Mouse (Mus musculus): ENCODE measurements around the gene Scn8a. TPM values are rescaled to one million over a fixed set of nuclear protein-coding genes. Genes with fewer than 3 reads are reported as not detected.

Gene Scn8a
- polyA plus RNA-seq, 1 experiment from 2014 or later, result 8.2 TPM

- Histone ChIP-seq H3K4me3 (no peak overlapping the region), H3K27me3 (no peaks in the 10 kb centered on the region), H3K9ac (no peak overlapping the region), H3K4me2 (no peak overlapping the region), H3K4me1 (peaks cover 13% of the 10 kb centered on the region), H3K27ac (no peak overlapping the region), H3K36me3 (no peaks in the 10 kb centered on the region), H3K9me3 (no peaks in the 10 kb centered on the region)
- WGBS, result 93% methylated on average over 11 of the region's 11 CpGs
- no peak for ATAC-seq (ENCODE audit: insufficient number of reproducible peaks, insufficient read depth, low FRiP score, low TSS enrichment, low read depth)
Observed at GRCm38 (mm10) chr15:100922210-100922609, 52.6 kb downstream of the Scn8a start.

GRCm38 (mm10) chr15:100923476-100923875, 53.8 kb downstream of the Scn8a start:
- H3K36me3 ChIP-seq, result no peaks in the 10 kb centered on the region
- WGBS, result 24% methylated on average over 19 of the region's 19 CpGs
- ATAC-seq (ENCODE audit: insufficient number of reproducible peaks, insufficient read depth, low FRiP score, low TSS enrichment, low read depth), result no peak

GRCm38 (mm10) chr15:100924941-100925340, 55.3 kb downstream of the Scn8a start:
- H3K36me3 ChIP-seq, result no peaks in the 10 kb centered on the region
- H3K27me3 ChIP-seq, result no peaks in the 10 kb centered on the region
- WGBS, result 58% methylated on average over 10 of the region's 10 CpGs
- no peak overlapping the region for H3K9ac ChIP-seq
- peaks cover 13% of the 10 kb centered on the region for H3K4me1 ChIP-seq
- peak; percentile 37; the same call in 1 of the 2 replicates for ATAC-seq (ENCODE audit: insufficient number of reproducible peaks, insufficient read depth, low FRiP score, low TSS enrichment, low read depth)
- no peaks in the 10 kb centered on the region for H3K9me3 ChIP-seq
- H3K27ac ChIP-seq, result no peak overlapping the region
- H3K4me3 ChIP-seq, result no peak overlapping the region
- no peak overlapping the region for H3K4me2 ChIP-seq

More at GRCm38 (mm10) chr15:100923476-100923875, 53.8 kb downstream of the Scn8a start:
- no peak overlapping the region for H3K27ac ChIP-seq
- peaks cover 13% of the 10 kb centered on the region for H3K4me1 ChIP-seq
- H3K4me3 ChIP-seq, result no peak overlapping the region
- H3K4me2 ChIP-seq, result peak overlapping the region; percentile 43
- H3K9ac ChIP-seq, result 0 out of 2 replicates have a peak overlapping the region, but pooled peaks have one; percentile 36
- no peaks in the 10 kb centered on the region for H3K9me3 ChIP-seq
- H3K27me3 ChIP-seq, result no peaks in the 10 kb centered on the region

- ATAC-seq (ENCODE audit: insufficient number of reproducible peaks, insufficient read depth, low FRiP score, low TSS enrichment, low read depth), result no peak
- Histone ChIP-seq H3K4me1 (no peaks in the 10 kb centered on the region), H3K9me3 (no peaks in the 10 kb centered on the region), H3K4me2 (no peak overlapping the region), H3K9ac (no peak overlapping the region), H3K27me3 (no peaks in the 10 kb centered on the region), H3K27ac (no peak overlapping the region), H3K36me3 (no peaks in the 10 kb centered on the region), H3K4me3 (no peak overlapping the region)
- WGBS, result 39% methylated on average over 3 of the region's 3 CpGs
Observed at GRCm38 (mm10) chr15:100930477-100930876, 60.8 kb downstream of the Scn8a start.

GRCm38 (mm10) chr15:100936176-100936575, 66.5 kb downstream of the Scn8a start:
- H3K27ac ChIP-seq, result no peak overlapping the region
- WGBS, result 69% methylated on average over 24 of the region's 24 CpGs
- H3K9me3 ChIP-seq, result no peaks in the 10 kb centered on the region
- H3K4me3 ChIP-seq, result 0 out of 2 replicates have a peak overlapping the region, but pooled peaks have one; percentile 4
- H3K36me3 ChIP-seq, result 0 out of 2 replicates have a peak, but pooled peaks cover 7% of the 10 kb centered on the region
- peaks cover 12% of the 10 kb centered on the region; the same call in 1 of the 2 replicates for H3K4me1 ChIP-seq
- peak overlapping the region; percentile 27 for H3K4me2 ChIP-seq
- no peak overlapping the region for H3K9ac ChIP-seq
- no peaks in the 10 kb centered on the region for H3K27me3 ChIP-seq
- ATAC-seq (ENCODE audit: insufficient number of reproducible peaks, insufficient read depth, low FRiP score, low TSS enrichment, low read depth), result no peak

GRCm38 (mm10) chr15:100948383-100948782, 78.7 kb downstream of the Scn8a start:
- ATAC-seq (ENCODE audit: insufficient number of reproducible peaks, insufficient read depth, low FRiP score, low TSS enrichment, low read depth), result no peak
- Histone ChIP-seq H3K4me1 (peaks cover 3% of the 10 kb centered on the region), H3K4me2 (no peak overlapping the region), H3K9me3 (no peaks in the 10 kb centered on the region), H3K9ac (no peak overlapping the region), H3K27me3 (no peaks in the 10 kb centered on the region), H3K4me3 (no peak overlapping the region), H3K27ac (no peak overlapping the region), H3K36me3 (no peaks in the 10 kb centered on the region)
- WGBS, result 89% methylated on average over 13 of the region's 13 CpGs

GRCm38 (mm10) chr15:100949169-100949568, 79.5 kb downstream of the Scn8a start:
- Histone ChIP-seq H3K36me3 (no peaks in the 10 kb centered on the region), H3K9me3 (no peaks in the 10 kb centered on the region), H3K9ac (no peak overlapping the region), H3K4me1 (peaks cover 3% of the 10 kb centered on the region), H3K27ac (no peak overlapping the region), H3K27me3 (no peaks in the 10 kb centered on the region), H3K4me2 (no peak overlapping the region), H3K4me3 (no peak overlapping the region)
- ATAC-seq (ENCODE audit: insufficient number of reproducible peaks, insufficient read depth, low FRiP score, low TSS enrichment, low read depth), result no peak
- WGBS, result 82% methylated on average over 4 of the region's 4 CpGs

GRCm38 (mm10) chr15:100951491-100951890, 81.8 kb downstream of the Scn8a start:
- 68% methylated on average over 10 of the region's 10 CpGs for WGBS
- no peak overlapping the region for H3K9ac ChIP-seq

GRCm38 (mm10) chr15:100952292-100952691, 82.6 kb downstream of the Scn8a start:
- Histone ChIP-seq H3K4me3 (no peak overlapping the region), H3K9me3 (no peaks in the 10 kb centered on the region), H3K27me3 (no peaks in the 10 kb centered on the region), H3K4me1 (peaks cover 3% of the 10 kb centered on the region), H3K27ac (no peak overlapping the region), H3K9ac (no peak overlapping the region), H3K4me2 (no peak overlapping the region), H3K36me3 (no peaks in the 10 kb centered on the region)
- 84% methylated on average over 2 of the region's 2 CpGs for WGBS
- no peak for ATAC-seq (ENCODE audit: insufficient number of reproducible peaks, insufficient read depth, low FRiP score, low TSS enrichment, low read depth)

More at GRCm38 (mm10) chr15:100951491-100951890, 81.8 kb downstream of the Scn8a start:
- Histone ChIP-seq H3K27ac (no peak overlapping the region), H3K4me2 (no peak overlapping the region), H3K4me1 (peaks cover 3% of the 10 kb centered on the region), H3K27me3 (no peaks in the 10 kb centered on the region), H3K4me3 (no peak overlapping the region), H3K9me3 (no peaks in the 10 kb centered on the region), H3K36me3 (no peaks in the 10 kb centered on the region)
- ATAC-seq (ENCODE audit: insufficient number of reproducible peaks, insufficient read depth, low FRiP score, low TSS enrichment, low read depth), result no peak

GRCm38 (mm10) chr15:100952854-100953253, 83.2 kb downstream of the Scn8a start:
- no peak for ATAC-seq (ENCODE audit: insufficient number of reproducible peaks, insufficient read depth, low FRiP score, low TSS enrichment, low read depth)
- Histone ChIP-seq H3K27ac (no peak overlapping the region), H3K36me3 (no peaks in the 10 kb centered on the region), H3K9me3 (no peaks in the 10 kb centered on the region), H3K4me3 (no peak overlapping the region), H3K4me2 (no peak overlapping the region), H3K9ac (no peak overlapping the region), H3K27me3 (no peaks in the 10 kb centered on the region), H3K4me1 (peaks cover 3% of the 10 kb centered on the region)
- WGBS, result 53% methylated on average over 8 of the region's 8 CpGs

- no peaks in the 10 kb centered on the region for H3K27me3 ChIP-seq
- H3K27ac ChIP-seq, result no peak overlapping the region
- H3K4me1 ChIP-seq, result peaks cover 3% of the 10 kb centered on the region
- H3K4me3 ChIP-seq, result no peak overlapping the region
- H3K36me3 ChIP-seq, result no peaks in the 10 kb centered on the region
- 61% methylated on average over 7 of the region's 7 CpGs for WGBS
- H3K9me3 ChIP-seq, result no peaks in the 10 kb centered on the region
- no peak for ATAC-seq (ENCODE audit: insufficient number of reproducible peaks, insufficient read depth, low FRiP score, low TSS enrichment, low read depth)
- H3K9ac ChIP-seq, result no peak overlapping the region
- no peak overlapping the region for H3K4me2 ChIP-seq
Observed at GRCm38 (mm10) chr15:100953955-100954354, 84.3 kb downstream of the Scn8a start.

GRCm38 (mm10) chr15:100954751-100955150, 85.1 kb downstream of the Scn8a start:
- 78% methylated on average over 16 of the region's 16 CpGs for WGBS
- Histone ChIP-seq H3K36me3 (no peaks in the 10 kb centered on the region), H3K4me3 (no peak overlapping the region), H3K27ac (0 out of 2 replicates have a peak overlapping the region, but pooled peaks have one; percentile 16), H3K9ac (no peak overlapping the region), H3K4me1 (peaks cover 2% of the 10 kb centered on the region; the same call in 1 of the 2 replicates), H3K27me3 (no peaks in the 10 kb centered on the region), H3K9me3 (no peaks in the 10 kb centered on the region), H3K4me2 (no peak overlapping the region)
- no peak for ATAC-seq (ENCODE audit: insufficient number of reproducible peaks, insufficient read depth, low FRiP score, low TSS enrichment, low read depth)
